Mouse (Mus musculus): ENCODE measurements at regions not wholly inside any gene's neighbourhood (a gene's known extent, or its start where the extent isn't known, plus 50 kb on each side); places are given as distances from the start of the nearest gene placed in this dataset.

- Histone ChIP-seq H3K27ac (ENCODE audit: low read depth, low read length) (no peak overlapping the region), H3K27me3 (replicated peaks; ENCODE audit: control insufficient read depth, insufficient read depth, low read length) (no peaks in the 10 kb centered on the region), H3K4me2 (no peak overlapping the region), H3K4me1 (replicated peaks; ENCODE audit: control insufficient read depth, insufficient read depth, low read length) (no peaks in the 10 kb centered on the region), H3K9me3 (ENCODE audit: control insufficient read depth, low read length) (no peaks in the 10 kb centered on the region), H3K4me3 (ENCODE audit: low read depth, low read length) (no peak overlapping the region), H3K36me3 (ENCODE audit: control insufficient read depth, insufficient read depth, low read length) (no peaks in the 10 kb centered on the region), H3K9ac (ENCODE audit: low read depth, low read length) (no peak overlapping the region)
- no peak for DNase-seq (ENCODE audit: low spot score)
- no peak for ATAC-seq (replicated peaks; ENCODE audit: low FRiP score)
- WGBS = 71% methylated on average over 3 of the region's 3 CpGs
Measured at GRCm38 (mm10) chr1:193700217-193700616, 330.1 kb upstream of the Camk1g start.

- DNase-seq (ENCODE audit: low spot score) = peak; percentile 51
- whole genome bisulfite sequencing = 11% methylated on average over 7 of the region's 7 CpGs
Measured at GRCm38 (mm10) chr1:193698603-193699266, 328.6 kb upstream of the Camk1g start.

GRCm38 (mm10) chr1:193697857-193698256, 327.8 kb upstream of the Camk1g start:
- peak; percentile 43 for ATAC-seq (replicated peaks; ENCODE audit: low FRiP score)

More at GRCm38 (mm10) chr1:193698603-193699266, 328.6 kb upstream of the Camk1g start:
- H3K4me1 ChIP-seq (replicated peaks; ENCODE audit: control insufficient read depth, insufficient read depth, low read length) = no peaks in the 10 kb centered on the region
- no peaks in the 10 kb centered on the region for H3K36me3 ChIP-seq (ENCODE audit: control insufficient read depth, insufficient read depth, low read length)
- no peak overlapping the region for H3K9ac ChIP-seq (ENCODE audit: low read depth, low read length)
- no peak overlapping the region for H3K27ac ChIP-seq (ENCODE audit: low read depth, low read length)
- no peaks in the 10 kb centered on the region for H3K9me3 ChIP-seq (ENCODE audit: control insufficient read depth, low read length)
- no peaks in the 10 kb centered on the region for H3K27me3 ChIP-seq (replicated peaks; ENCODE audit: control insufficient read depth, insufficient read depth, low read length)
- ATAC-seq (replicated peaks; ENCODE audit: low FRiP score) = no peak
- H3K4me2 ChIP-seq = no peak overlapping the region
- H3K4me3 ChIP-seq (ENCODE audit: low read depth, low read length) = no peak overlapping the region

GRCm38 (mm10) chr1:193697001-193697400, 326.9 kb upstream of the Camk1g start:
- DNase-seq (ENCODE audit: low spot score) (no peak), ATAC-seq (replicated peaks; ENCODE audit: low FRiP score) (no peak)
- Histone ChIP-seq H3K27me3 (replicated peaks; ENCODE audit: control insufficient read depth, insufficient read depth, low read length) (no peaks in the 10 kb centered on the region), H3K4me2 (no peak overlapping the region), H3K4me1 (replicated peaks; ENCODE audit: control insufficient read depth, insufficient read depth, low read length) (no peaks in the 10 kb centered on the region), H3K27ac (ENCODE audit: low read depth, low read length) (no peak overlapping the region), H3K9me3 (ENCODE audit: control insufficient read depth, low read length) (no peaks in the 10 kb centered on the region), H3K36me3 (ENCODE audit: control insufficient read depth, insufficient read depth, low read length) (no peaks in the 10 kb centered on the region), H3K9ac (ENCODE audit: low read depth, low read length) (no peak overlapping the region), H3K4me3 (ENCODE audit: low read depth, low read length) (no peak overlapping the region)
- WGBS = 55% methylated on average over 4 of the region's 4 CpGs

More at GRCm38 (mm10) chr1:193697857-193698256, 327.8 kb upstream of the Camk1g start:
- Histone ChIP-seq H3K9me3 (ENCODE audit: control insufficient read depth, low read length) (no peaks in the 10 kb centered on the region), H3K4me3 (ENCODE audit: low read depth, low read length) (no peak overlapping the region), H3K4me2 (no peak overlapping the region), H3K9ac (ENCODE audit: low read depth, low read length) (no peak overlapping the region), H3K27me3 (replicated peaks; ENCODE audit: control insufficient read depth, insufficient read depth, low read length) (no peaks in the 10 kb centered on the region), H3K27ac (ENCODE audit: low read depth, low read length) (no peak overlapping the region), H3K36me3 (ENCODE audit: control insufficient read depth, insufficient read depth, low read length) (no peaks in the 10 kb centered on the region), H3K4me1 (replicated peaks; ENCODE audit: control insufficient read depth, insufficient read depth, low read length) (no peaks in the 10 kb centered on the region)
- 73% methylated on average over 3 of the region's 3 CpGs for WGBS
- DNase-seq (ENCODE audit: low spot score) = no peak

DNA sequence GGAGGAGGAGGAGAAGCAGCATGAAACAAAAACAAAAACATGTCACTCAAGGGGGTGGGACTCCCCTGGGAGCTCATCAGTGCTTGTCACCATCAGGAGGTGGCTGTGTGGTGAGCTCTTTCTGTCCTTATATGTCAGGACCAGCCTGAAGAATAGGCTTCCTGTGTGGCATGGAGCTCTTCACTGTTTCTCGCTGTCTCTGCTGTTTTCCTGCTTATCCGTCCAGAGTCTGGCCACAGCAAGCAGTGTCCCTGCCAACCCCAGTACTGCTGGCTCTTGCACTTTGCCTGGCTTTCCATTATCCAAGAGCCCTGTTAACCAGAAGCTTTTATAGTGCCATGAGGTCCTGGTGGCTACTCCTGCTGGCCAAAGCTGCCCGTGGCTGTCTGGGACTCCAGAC, 322.9 kb upstream of the Camk1g start:
- H3K27ac ChIP-seq (ENCODE audit: low read depth, low read length) = no peak overlapping the region
- WGBS = 35% methylated on average over 3 of the region's 3 CpGs
- no peak overlapping the region for H3K4me3 ChIP-seq (ENCODE audit: low read depth, low read length)
- no peaks in the 10 kb centered on the region for H3K4me1 ChIP-seq (replicated peaks; ENCODE audit: control insufficient read depth, insufficient read depth, low read length)
- ATAC-seq (replicated peaks; ENCODE audit: low FRiP score) (no peak), DNase-seq (ENCODE audit: low spot score) (no peak)
- no peaks in the 10 kb centered on the region for H3K36me3 ChIP-seq (ENCODE audit: control insufficient read depth, insufficient read depth, low read length)
- no peaks in the 10 kb centered on the region for H3K27me3 ChIP-seq (replicated peaks; ENCODE audit: control insufficient read depth, insufficient read depth, low read length)
- no peak overlapping the region for H3K4me2 ChIP-seq
- no peaks in the 10 kb centered on the region for H3K9me3 ChIP-seq (ENCODE audit: control insufficient read depth, low read length)
- no peak overlapping the region for H3K9ac ChIP-seq (ENCODE audit: low read depth, low read length)

GRCm38 (mm10) chr1:193689601-193690000, 319.5 kb upstream of the Camk1g start:
- WGBS = 70% methylated on average over 4 of the region's 4 CpGs
- Histone ChIP-seq H3K4me2 (no peak overlapping the region), H3K4me3 (ENCODE audit: low read depth, low read length) (no peak overlapping the region), H3K36me3 (ENCODE audit: control insufficient read depth, insufficient read depth, low read length) (no peaks in the 10 kb centered on the region), H3K9ac (ENCODE audit: low read depth, low read length) (no peak overlapping the region), H3K4me1 (replicated peaks; ENCODE audit: control insufficient read depth, insufficient read depth, low read length) (no peaks in the 10 kb centered on the region), H3K9me3 (ENCODE audit: control insufficient read depth, low read length) (no peaks in the 10 kb centered on the region), H3K27ac (ENCODE audit: low read depth, low read length) (no peak overlapping the region), H3K27me3 (replicated peaks; ENCODE audit: control insufficient read depth, insufficient read depth, low read length) (no peaks in the 10 kb centered on the region)
- DNase-seq (ENCODE audit: low spot score) (no peak), ATAC-seq (replicated peaks; ENCODE audit: low FRiP score) (no peak)

DNA sequence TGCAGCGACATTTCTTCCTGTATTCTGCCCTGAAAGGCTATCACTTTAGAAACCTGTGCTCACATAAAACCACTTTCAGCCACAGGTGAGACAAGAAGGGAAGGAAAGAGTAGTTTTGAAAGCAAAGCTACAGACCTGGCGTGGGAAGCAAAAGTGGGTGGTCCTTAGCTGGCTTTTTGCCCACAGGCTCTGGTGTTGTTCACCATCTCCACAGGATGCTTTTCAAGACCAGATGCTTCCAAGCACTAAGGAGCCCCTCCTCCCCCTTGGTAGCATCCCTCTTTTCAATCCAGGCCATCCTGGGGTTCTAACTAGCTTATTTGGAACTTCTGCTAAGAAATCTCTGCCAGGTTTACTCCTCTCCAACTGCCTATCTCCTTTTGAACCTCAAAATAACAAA, 312.8 kb upstream of the Camk1g start:
- Histone ChIP-seq H3K4me3 (ENCODE audit: low read depth, low read length) (no peak overlapping the region), H3K4me1 (replicated peaks; ENCODE audit: control insufficient read depth, insufficient read depth, low read length) (no peaks in the 10 kb centered on the region), H3K27me3 (replicated peaks; ENCODE audit: control insufficient read depth, insufficient read depth, low read length) (no peaks in the 10 kb centered on the region), H3K9me3 (ENCODE audit: control insufficient read depth, low read length) (no peaks in the 10 kb centered on the region), H3K36me3 (ENCODE audit: control insufficient read depth, insufficient read depth, low read length) (no peaks in the 10 kb centered on the region), H3K4me2 (no peak overlapping the region), H3K27ac (ENCODE audit: low read depth, low read length) (no peak overlapping the region), H3K9ac (ENCODE audit: low read depth, low read length) (no peak overlapping the region)
- ATAC-seq (replicated peaks; ENCODE audit: low FRiP score) (no peak), DNase-seq (ENCODE audit: low spot score) (no peak)
- 57% methylated on average over 2 of the region's 2 CpGs for WGBS

GRCm38 (mm10) chr1:193678448-193678847, 308.4 kb upstream of the Camk1g start:
- no peaks in the 10 kb centered on the region for H3K4me1 ChIP-seq (replicated peaks; ENCODE audit: control insufficient read depth, insufficient read depth, low read length)
- H3K36me3 ChIP-seq (ENCODE audit: control insufficient read depth, insufficient read depth, low read length) = no peaks in the 10 kb centered on the region
- no peak overlapping the region for H3K27ac ChIP-seq (ENCODE audit: low read depth, low read length)
- 81% methylated on average over 2 of the region's 2 CpGs for WGBS
- H3K27me3 ChIP-seq (replicated peaks; ENCODE audit: control insufficient read depth, insufficient read depth, low read length) = no peaks in the 10 kb centered on the region
- H3K9me3 ChIP-seq (ENCODE audit: control insufficient read depth, low read length) = no peaks in the 10 kb centered on the region
- H3K4me3 ChIP-seq (ENCODE audit: low read depth, low read length) = no peak overlapping the region
- no peak overlapping the region for H3K4me2 ChIP-seq
- ATAC-seq (replicated peaks; ENCODE audit: low FRiP score) (no peak), DNase-seq (ENCODE audit: low spot score) (no peak)
- no peak overlapping the region for H3K9ac ChIP-seq (ENCODE audit: low read depth, low read length)

GRCm38 (mm10) chr1:193673236-193673830, 303.2 kb upstream of the Camk1g start:
- Histone ChIP-seq H3K4me3 (ENCODE audit: low read depth, low read length) (no peak overlapping the region), H3K4me1 (replicated peaks; ENCODE audit: control insufficient read depth, insufficient read depth, low read length) (no peaks in the 10 kb centered on the region), H3K9ac (ENCODE audit: low read depth, low read length) (no peak overlapping the region), H3K4me2 (no peak overlapping the region), H3K36me3 (ENCODE audit: control insufficient read depth, insufficient read depth, low read length) (no peaks in the 10 kb centered on the region), H3K9me3 (ENCODE audit: control insufficient read depth, low read length) (no peaks in the 10 kb centered on the region), H3K27me3 (replicated peaks; ENCODE audit: control insufficient read depth, insufficient read depth, low read length) (no peaks in the 10 kb centered on the region), H3K27ac (ENCODE audit: low read depth, low read length) (no peak overlapping the region)
- ATAC-seq (replicated peaks; ENCODE audit: low FRiP score) = 0 out of 2 replicates have a peak, but pooled peaks have one; percentile 40
- 26% methylated on average over 3 of the region's 3 CpGs for WGBS
- no peak for DNase-seq (ENCODE audit: low spot score)

All from liver, embryonic 11.5 days (tissue).